Mouse (Mus musculus): ENCODE measurements around the gene Lao1.

Gene Lao1

GRCm38 (mm10) chr4:119015557-119015956, 54.2 kb downstream of the Lao1 start:
- DNase-seq, result no peak

DNA sequence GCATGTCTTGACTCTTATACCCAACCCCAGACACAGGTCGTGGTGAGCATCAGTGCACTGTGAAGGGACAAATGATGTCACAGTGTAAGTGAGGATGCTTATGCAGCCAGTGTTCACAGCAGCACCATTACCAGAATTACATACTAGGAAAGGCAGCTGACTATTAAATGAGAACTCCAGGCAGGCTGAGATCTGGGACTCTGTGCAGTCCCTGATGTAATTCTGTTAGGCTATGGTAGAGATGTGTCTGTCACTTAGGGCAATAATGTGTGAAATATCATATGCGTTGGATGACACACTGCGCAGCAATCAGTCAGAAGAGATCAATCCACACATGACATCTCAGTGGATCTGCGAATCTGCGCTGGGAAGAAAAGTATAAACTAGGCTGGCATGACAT, 55.7 kb downstream of the Lao1 start:
- DNase-seq, result no peak
